Mouse (Mus musculus) cerebellum, adult 18-20 months (tissue): Measurements from ENCODE around the gene Paqr5.

ENCODE experiments used
- DNase-seq, 2 experiments: peaks; one replicate each; pipeline ENCODE4 v3.0.0; 2021

Paqr5 gene

GRCm38 (mm10) chr9:62026600-62026999, at the start of gene Paqr5:
Gene Paqr5, minus strand, starts transcription at chr9:62026856.
- DNase-seq = no peak

- DNase-seq = no peak
Measured at GRCm38 (mm10) chr9:62062234-62062633, 35.6 kb upstream of the Paqr5 start.

GRCm38 (mm10) chr9:62060431-62060830, 33.8 kb upstream of the Paqr5 start:
- no peak for DNase-seq

GRCm38 (mm10) chr9:62059941-62060340, 33.3 kb upstream of the Paqr5 start:
- no peak for DNase-seq

GRCm38 (mm10) chr9:62057881-62058506, 31.3 kb upstream of the Paqr5 start:
- DNase-seq = no peak

GRCm38 (mm10) chr9:62056206-62056605, 29.6 kb upstream of the Paqr5 start:
- no peak for DNase-seq

GRCm38 (mm10) chr9:62050801-62051200, 24.1 kb upstream of the Paqr5 start:
- DNase-seq = peak; percentile 14 to 26

- DNase-seq = no peak
Measured at GRCm38 (mm10) chr9:62049166-62049565, 22.5 kb upstream of the Paqr5 start.

GRCm38 (mm10) chr9:62042167-62042566, 15.5 kb upstream of the Paqr5 start:
- DNase-seq = no peak

GRCm38 (mm10) chr9:62040008-62040608, 13.5 kb upstream of the Paqr5 start:
- DNase-seq = peak; percentile 91 to 94

- no peak for DNase-seq
Measured at GRCm38 (mm10) chr9:62035806-62036205, 9.2 kb upstream of the Paqr5 start.

- no peak for DNase-seq
Measured at GRCm38 (mm10) chr9:62032206-62032605, 5.5 kb upstream of the Paqr5 start.

- no peak for DNase-seq
Measured at GRCm38 (mm10) chr9:62028072-62028471, 1.4 kb upstream of the Paqr5 start.

GRCm38 (mm10) chr9:62025056-62025455, 1.6 kb downstream of the Paqr5 start:
- DNase-seq = no peak

GRCm38 (mm10) chr9:62023879-62024278, 2.8 kb downstream of the Paqr5 start:
- DNase-seq = no peak

- no peak for DNase-seq
Measured at GRCm38 (mm10) chr9:62022961-62023680, 3.5 kb downstream of the Paqr5 start.

GRCm38 (mm10) chr9:62021583-62022120, 5.0 kb downstream of the Paqr5 start:
- no peak for DNase-seq

GRCm38 (mm10) chr9:62020259-62020658, 6.4 kb downstream of the Paqr5 start:
- DNase-seq = no peak

GRCm38 (mm10) chr9:62018229-62019093, 8.2 kb downstream of the Paqr5 start:
- DNase-seq = no peak

- no peak for DNase-seq
Measured at GRCm38 (mm10) chr9:62017329-62017728, 9.3 kb downstream of the Paqr5 start.

GRCm38 (mm10) chr9:62015504-62015903, 11.2 kb downstream of the Paqr5 start:
- DNase-seq = no peak

- DNase-seq = no peak
Measured at GRCm38 (mm10) chr9:62013316-62014097, 13.1 kb downstream of the Paqr5 start.
